Mouse (Mus musculus) splenic B cell, adult 2 months (primary cell): Measurements from ENCODE around the gene Tent4a.

Experiments used
- DNase-seq: peaks from one replicate; pipeline ENCODE4 v3.0.0-alpha.2; 2011; ENCODE audit warnings: low read depth, low spot score
- H3K27me3 ChIP-seq: 2 replicates; pipeline ENCODE4 v1.6.1; 2012; ENCODE audit warnings: mild to moderate bottlenecking, low read length, moderate library complexity, mixed read lengths; ENCODE audit not compliant: control insufficient read depth, poor library complexity, insufficient read depth, severe bottlenecking
- H3K36me3 ChIP-seq: 2 replicates; pipeline ENCODE4 v1.6.1; 2012; ENCODE audit warnings: mild to moderate bottlenecking, low read length, moderate library complexity, mixed read lengths; ENCODE audit not compliant: control insufficient read depth, poor library complexity, insufficient read depth, severe bottlenecking

Tent4a gene

DNA sequence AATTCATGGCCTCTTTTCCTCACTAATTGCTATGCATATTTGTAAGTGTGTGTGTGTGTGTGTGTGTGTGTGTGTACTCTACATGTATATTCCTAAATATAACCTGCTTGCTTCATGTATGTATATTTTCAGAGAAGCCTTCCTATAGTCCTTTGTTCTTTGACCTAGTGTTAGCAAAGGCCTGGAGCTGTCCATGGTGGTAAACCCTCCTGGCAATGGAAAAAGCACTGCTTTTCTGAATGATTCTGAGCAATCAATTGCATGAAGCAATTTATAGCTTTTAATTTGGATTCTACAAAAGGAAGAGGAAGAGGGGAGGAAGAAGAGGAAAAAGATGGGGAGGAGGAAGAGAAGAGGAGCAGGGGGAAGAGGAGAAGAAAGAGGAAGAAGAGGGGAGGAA is 22.3 kb upstream of the Tent4a start:
- no peak for DNase-seq
- Histone ChIP-seq H3K27me3 (no peaks in the 10 kb centered on the region), H3K36me3 (no peaks in the 10 kb centered on the region)

GRCm38 (mm10) chr13:69555957-69556482 is 21.6 kb upstream of the Tent4a start:
- no peak for DNase-seq
- Histone ChIP-seq H3K36me3 (no peaks in the 10 kb centered on the region), H3K27me3 (no peaks in the 10 kb centered on the region)

DNA sequence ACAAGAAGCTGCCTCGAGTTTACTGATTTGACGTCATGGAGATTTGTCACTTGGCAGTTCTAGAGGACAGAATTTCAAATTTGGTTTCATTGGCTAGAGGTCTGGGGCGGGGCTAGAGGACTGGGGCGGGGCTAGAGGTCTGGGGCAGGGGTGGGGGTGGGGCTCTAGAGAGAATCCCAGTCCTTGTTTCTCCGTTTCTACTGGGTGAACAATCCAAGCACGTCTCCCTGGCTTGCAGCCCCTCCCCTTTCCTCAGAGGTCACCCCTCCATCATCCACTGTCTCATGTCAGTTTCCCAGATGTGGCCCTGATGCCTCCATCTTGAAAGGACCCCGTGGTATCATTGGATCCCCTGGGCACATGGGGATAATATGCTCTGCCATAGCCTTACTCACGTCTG is 20.6 kb upstream of the Tent4a start:
- no peaks in the 10 kb centered on the region for H3K36me3 ChIP-seq
- no peak for DNase-seq
- H3K27me3 ChIP-seq: no peaks in the 10 kb centered on the region

GRCm38 (mm10) chr13:69554255-69554654 is 19.8 kb upstream of the Tent4a start:
- Histone ChIP-seq H3K36me3 (no peaks in the 10 kb centered on the region), H3K27me3 (no peaks in the 10 kb centered on the region)
- no peak for DNase-seq

GRCm38 (mm10) chr13:69553024-69553423 is 18.6 kb upstream of the Tent4a start:
- DNase-seq: peak; percentile 68
- Histone ChIP-seq H3K36me3 (no peaks in the 10 kb centered on the region), H3K27me3 (no peaks in the 10 kb centered on the region)

- DNase-seq: no peak
- H3K27me3 ChIP-seq: no peaks in the 10 kb centered on the region
- H3K36me3 ChIP-seq: no peaks in the 10 kb centered on the region
These were observed 16.4 kb upstream of the Tent4a start for GRCm38 (mm10) chr13:69550831-69551230.

DNA sequence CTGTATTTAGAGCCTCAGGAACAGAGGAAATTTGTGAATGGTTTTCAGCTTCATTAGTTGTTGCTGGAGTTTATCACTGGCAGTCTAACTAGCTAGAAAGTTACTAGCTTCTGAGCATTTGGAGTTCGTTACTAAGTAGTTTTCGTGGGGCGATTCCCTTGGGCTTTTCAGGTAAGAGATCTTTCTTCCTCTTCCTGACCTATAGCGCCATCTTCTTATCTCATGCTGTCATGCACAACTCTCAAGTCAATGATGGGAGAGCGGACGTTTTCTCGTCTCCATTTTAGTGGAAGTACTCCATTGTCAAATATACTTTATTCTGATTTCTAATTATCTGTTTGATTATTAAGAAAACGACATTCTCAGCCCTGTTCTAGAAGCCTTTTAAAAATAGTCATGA is 15.6 kb upstream of the Tent4a start:
- H3K36me3 ChIP-seq: no peaks in the 10 kb centered on the region
- DNase-seq: no peak
- no peaks in the 10 kb centered on the region for H3K27me3 ChIP-seq

DNA sequence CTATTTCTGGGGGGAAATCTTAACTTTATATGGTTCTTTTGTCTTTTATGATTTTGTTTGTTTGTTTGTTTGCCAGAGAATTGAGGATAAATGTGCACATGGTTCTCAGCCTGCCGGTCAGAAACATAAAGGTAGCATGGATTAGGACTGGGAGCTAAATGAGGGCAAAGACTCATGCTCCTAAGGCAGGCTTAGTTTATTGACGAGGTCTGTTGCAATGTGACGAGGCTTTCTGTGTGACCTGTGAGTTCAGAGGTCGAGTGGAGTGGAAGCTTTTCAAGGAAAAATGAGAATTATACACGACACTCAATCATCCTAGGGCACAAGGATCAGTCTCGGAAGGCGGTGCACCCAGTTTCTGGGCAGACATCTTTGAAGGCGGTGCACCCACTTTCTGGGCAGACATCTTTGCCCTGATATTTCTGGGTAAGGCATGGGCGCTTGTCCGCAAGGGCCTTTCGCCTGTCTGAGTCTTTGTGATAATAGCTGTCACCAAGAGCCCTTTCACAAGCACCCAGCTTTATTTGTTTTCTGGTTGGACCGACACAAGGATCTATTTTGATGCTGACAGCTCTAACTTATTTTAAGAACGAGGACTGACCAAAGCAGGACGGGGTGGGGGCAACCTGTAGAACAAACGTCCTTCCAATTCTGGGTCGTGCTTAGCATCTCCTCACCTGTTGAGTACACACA is 13.2 kb upstream of the Tent4a start:
- no peaks in the 10 kb centered on the region for H3K27me3 ChIP-seq
- DNase-seq: no peak
- H3K36me3 ChIP-seq: no peaks in the 10 kb centered on the region

- Histone ChIP-seq H3K36me3 (no peaks in the 10 kb centered on the region), H3K27me3 (no peaks in the 10 kb centered on the region)
- peak; percentile 76 for DNase-seq
These were observed 10.6 kb upstream of the Tent4a start for GRCm38 (mm10) chr13:69545019-69545418.

DNA sequence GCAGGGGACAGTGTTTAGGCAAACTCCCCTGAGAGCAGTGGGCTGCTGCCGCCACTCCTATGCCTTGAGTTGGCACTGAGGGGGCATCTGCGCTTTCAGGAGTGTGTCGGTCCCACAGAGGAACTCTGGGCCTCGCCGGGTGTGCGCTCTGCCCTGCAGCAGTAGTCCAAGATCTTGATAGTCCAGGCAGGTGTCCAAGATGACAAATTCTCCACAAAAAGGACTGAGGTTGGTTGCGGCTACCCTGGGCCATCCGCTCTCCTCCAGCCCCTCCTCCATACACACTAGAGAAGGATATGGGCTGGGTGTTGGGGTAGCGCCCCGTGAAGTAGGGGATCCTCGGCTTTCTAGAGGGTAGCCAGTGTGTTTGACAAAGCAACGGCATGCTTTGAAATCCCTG is 9.2 kb upstream of the Tent4a start:
- H3K27me3 ChIP-seq: no peaks in the 10 kb centered on the region
- no peaks in the 10 kb centered on the region for H3K36me3 ChIP-seq
- DNase-seq: no peak

- H3K36me3 ChIP-seq: no peaks in the 10 kb centered on the region
- DNase-seq: no peak
- no peaks in the 10 kb centered on the region for H3K27me3 ChIP-seq
These were observed 8.3 kb upstream of the Tent4a start for GRCm38 (mm10) chr13:69542571-69543352.

GRCm38 (mm10) chr13:69541776-69542175 is 7.4 kb upstream of the Tent4a start:
- Histone ChIP-seq H3K36me3 (no peaks in the 10 kb centered on the region), H3K27me3 (no peaks in the 10 kb centered on the region)
- no peak for DNase-seq

- no peak for DNase-seq
- Histone ChIP-seq H3K36me3 (no peaks in the 10 kb centered on the region), H3K27me3 (no peaks in the 10 kb centered on the region)
These were observed 6.8 kb upstream of the Tent4a start for GRCm38 (mm10) chr13:69541209-69541608.

- Histone ChIP-seq H3K36me3 (no peaks in the 10 kb centered on the region), H3K27me3 (no peaks in the 10 kb centered on the region)
- no peak for DNase-seq
These were observed 3.9 kb upstream of the Tent4a start for GRCm38 (mm10) chr13:69538327-69538726.

DNA sequence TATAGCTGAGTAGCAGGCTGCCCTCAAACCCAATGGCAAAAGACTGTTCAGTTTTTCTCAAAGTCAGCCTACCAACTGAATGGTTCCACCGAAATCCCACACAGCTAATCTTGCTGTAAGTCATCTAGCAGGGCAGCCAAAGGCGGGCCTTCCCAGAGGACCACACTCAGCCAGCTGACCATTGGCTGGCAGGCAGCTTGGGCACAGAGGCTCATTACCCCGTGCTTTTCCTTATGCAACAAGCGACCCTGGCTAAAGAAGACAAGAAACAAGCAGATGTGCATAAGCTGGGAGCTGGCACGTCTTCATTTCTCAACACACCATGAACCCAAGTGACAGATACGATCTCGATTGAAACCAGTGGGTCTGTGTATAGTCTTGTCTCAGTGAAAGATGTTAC is 2.9 kb upstream of the Tent4a start:
- no peaks in the 10 kb centered on the region for H3K27me3 ChIP-seq
- no peaks in the 10 kb centered on the region for H3K36me3 ChIP-seq
- no peak for DNase-seq
